ENCODE assay signal across 17 mouse cellular contexts in genomic region chr4:97357958-97358357, GRCm38 (mm10).
DNase-seq lines count a peak whose midpoint lies in the region; ATAC-seq and TF ChIP-seq lines count a peak whose summit lies in the region.
"Had no signal": no experiment of that assay in that cellular context is flagged by ENCODE, and none has a peak within 500 bp of the region (broad histone marks: within the 10 kb centered on the region; RNA-seq: fewer than 3 reads in every experiment).

No protein-coding gene starts in this region.

- H3K4me2 ChIP-seq in kidney, postnatal 0 days (ENCODE audit: low read length) = no peak overlapping the region
- H3K4me2 ChIP-seq in kidney, embryonic 16.5 days (replicated peaks; ENCODE audit: low read depth, low read length) = no peak overlapping the region
- no peak overlapping the region for H3K4me2 ChIP-seq in midbrain, postnatal 0 days (ENCODE audit: low read depth, low read length, poor library complexity, severe bottlenecking)
- H3K4me2 ChIP-seq in midbrain, embryonic 13.5 days (replicated peaks) = no peak overlapping the region
- H3K4me2 ChIP-seq: embryonic facial prominence, embryonic 15.5 days; heart, embryonic 11.5 days; intestine, embryonic 15.5 days; liver, embryonic 13.5 days had no signal

- no peak for ATAC-seq in kidney, postnatal 0 days (replicated peaks; ENCODE audit: low FRiP score, low read depth)
- no peak for ATAC-seq in kidney, embryonic 16.5 days (ENCODE audit: low FRiP score, low TSS enrichment)
- ATAC-seq in midbrain, postnatal 0 days (ENCODE audit: low FRiP score) = no peak
- ATAC-seq in midbrain, embryonic 13.5 days = no peak
- ATAC-seq: activated CD4-positive, CD25-positive, alpha-beta regulatory T cell, adult 4 months; intestine, embryonic 15.5 days; midbrain, embryonic 16.5 days had no signal

- no peak for TF ChIP-seq CTCF in kidney, postnatal 0 days (IDR thresholded peaks at IDR 0.05; ENCODE audit: low read depth)
- no peak for TF ChIP-seq CTCF in midbrain, postnatal 0 days (IDR thresholded peaks at IDR 0.05)

- intact Hi-C loops in left cerebral cortex, postnatal 4 days (cut with DNase I) = no loop called here

- H3K9ac ChIP-seq in kidney, postnatal 0 days (ENCODE audit: low read depth, low read length) = no peak overlapping the region
- no peak overlapping the region for H3K9ac ChIP-seq in kidney, embryonic 16.5 days (replicated peaks; ENCODE audit: low read length)
- no peak overlapping the region for H3K9ac ChIP-seq in midbrain, postnatal 0 days (replicated peaks; ENCODE audit: low read length, poor library complexity, severe bottlenecking)
- H3K9ac ChIP-seq in midbrain, embryonic 13.5 days (replicated peaks) = no peak overlapping the region
- H3K9ac ChIP-seq: embryonic facial prominence, embryonic 15.5 days; intestine, embryonic 15.5 days; liver, embryonic 13.5 days had no signal

- H3K4me1 ChIP-seq in kidney, postnatal 0 days (replicated peaks; ENCODE audit: insufficient read depth, low read length) = no peaks in the 10 kb centered on the region
- no peaks in the 10 kb centered on the region for H3K4me1 ChIP-seq in kidney, embryonic 16.5 days (ENCODE audit: insufficient read depth, low read length)
- H3K4me1 ChIP-seq in midbrain, postnatal 0 days (ENCODE audit: insufficient read depth, low read length) = no peaks in the 10 kb centered on the region
- no peaks in the 10 kb centered on the region for H3K4me1 ChIP-seq in midbrain, embryonic 13.5 days (replicated peaks)
- H3K4me1 ChIP-seq: embryonic facial prominence, embryonic 15.5 days; intestine, embryonic 15.5 days; liver, embryonic 13.5 days had no signal

- H3K4me3 ChIP-seq in kidney, postnatal 0 days (replicated peaks; ENCODE audit: low read depth, low read length) = no peak overlapping the region
- no peak overlapping the region for H3K4me3 ChIP-seq in kidney, embryonic 16.5 days (ENCODE audit: low read length)
- H3K4me3 ChIP-seq in midbrain, postnatal 0 days (ENCODE audit: low read depth, low read length) = no peak overlapping the region
- no peak overlapping the region for H3K4me3 ChIP-seq in midbrain, embryonic 13.5 days (replicated peaks)
- H3K4me3 ChIP-seq: embryonic facial prominence, embryonic 15.5 days; intestine, embryonic 15.5 days; liver, embryonic 13.5 days had no signal

- H3K27ac ChIP-seq in kidney, postnatal 0 days = no peak overlapping the region
- H3K27ac ChIP-seq in kidney, embryonic 16.5 days (ENCODE audit: low read length) = no peak overlapping the region
- no peak overlapping the region for H3K27ac ChIP-seq in midbrain, postnatal 0 days (ENCODE audit: low read depth, low read length)
- no peak overlapping the region for H3K27ac ChIP-seq in midbrain, embryonic 13.5 days
- H3K27ac ChIP-seq: embryonic facial prominence, embryonic 15.5 days; intestine, embryonic 15.5 days; liver, embryonic 13.5 days had no signal

- WGBS in kidney, postnatal 0 days = 68% methylated on average over 1 of the region's 1 CpGs
- WGBS in kidney, embryonic 16.5 days = 47% methylated on average over 1 of the region's 1 CpGs
- 84% methylated on average over 1 of the region's 1 CpGs for WGBS in midbrain, postnatal 0 days
- WGBS in midbrain, embryonic 13.5 days = 79% methylated on average over 1 of the region's 1 CpGs

- no peaks in the 10 kb centered on the region for H3K9me3 ChIP-seq in kidney, postnatal 0 days (replicated peaks; ENCODE audit: low read length)
- H3K9me3 ChIP-seq in kidney, embryonic 16.5 days (ENCODE audit: low read length) = no peaks in the 10 kb centered on the region
- no peaks in the 10 kb centered on the region for H3K9me3 ChIP-seq in midbrain, postnatal 0 days (ENCODE audit: low read length)
- no peaks in the 10 kb centered on the region for H3K9me3 ChIP-seq in midbrain, embryonic 13.5 days
- H3K9me3 ChIP-seq: embryonic facial prominence, embryonic 15.5 days; intestine, embryonic 15.5 days; liver, embryonic 13.5 days had no signal

- H3K36me3 ChIP-seq in kidney, postnatal 0 days (ENCODE audit: insufficient read depth, low read length) = no peaks in the 10 kb centered on the region
- H3K36me3 ChIP-seq in kidney, embryonic 16.5 days (ENCODE audit: insufficient read depth, low read length) = no peaks in the 10 kb centered on the region
- no peaks in the 10 kb centered on the region for H3K36me3 ChIP-seq in midbrain, postnatal 0 days (ENCODE audit: insufficient read depth, low read length)
- no peaks in the 10 kb centered on the region for H3K36me3 ChIP-seq in midbrain, embryonic 13.5 days
- H3K36me3 ChIP-seq: embryonic facial prominence, embryonic 15.5 days; intestine, embryonic 15.5 days; liver, embryonic 13.5 days had no signal

- H3K27me3 ChIP-seq in kidney, postnatal 0 days (ENCODE audit: insufficient read depth, low read length) = no peaks in the 10 kb centered on the region
- no peaks in the 10 kb centered on the region for H3K27me3 ChIP-seq in kidney, embryonic 16.5 days (ENCODE audit: insufficient read depth, low read length)
- no peaks in the 10 kb centered on the region for H3K27me3 ChIP-seq in midbrain, postnatal 0 days (ENCODE audit: insufficient read depth, low read length)
- H3K27me3 ChIP-seq in midbrain, embryonic 13.5 days = no peaks in the 10 kb centered on the region
- H3K27me3 ChIP-seq: CH12.LX; embryonic facial prominence, embryonic 15.5 days; intestine, embryonic 15.5 days; liver, embryonic 13.5 days had no signal

- peak; percentile 6 for DNase-seq in adrenal gland, postnatal 14 days
- no peak for DNase-seq in adrenal gland, adult 2 months
- DNase-seq in kidney, postnatal 0 days (ENCODE audit: low spot score) = peak; percentile 44
- DNase-seq in midbrain, postnatal 0 days (ENCODE audit: low spot score) = peak; percentile 17
- peak; percentile 21 for DNase-seq in lung, postnatal 25 days (ENCODE audit: low spot score)
- DNase-seq in left cerebral cortex, postnatal 4 days = no peak
- DNase-seq: cerebellum, adult 2 months; gastrocnemius, postnatal 36 days; liver, embryonic 13.5 days had no signal

Comparison
In these comparisons a context has a peak if more than half of its experiments do, and no peak if none do; other contexts are left out.
1. DNase-seq: peak in adrenal gland, postnatal 14 days (single experiment), kidney, postnatal 0 days (single experiment), midbrain, postnatal 0 days (single experiment) and lung, postnatal 25 days (single experiment); none in adrenal gland, adult 2 months (single experiment) and left cerebral cortex, postnatal 4 days (single experiment).